Mouse (Mus musculus) liver, embryonic 11.5 days (tissue): ENCODE results near the gene Usp54. TPM values are rescaled to one million over a fixed set of nuclear protein-coding genes. Genes with fewer than 3 reads are reported as not detected.
A peak's percentile ranks its signal among the peaks of the same experiment; 100 is the strongest.

ENCODE experiments used
- ATAC-seq: fragments of 200-750 bp; cut with Nextera tagmentation; replicated peaks from 2 replicates; pipeline ENCODE4 v1.8.0; 2017; ENCODE audit warnings: moderate number of reproducible peaks, mild to moderate bottlenecking, moderate TSS enrichment, moderate library complexity; ENCODE audit not compliant: low FRiP score
- DNase-seq: peaks from one replicate; pipeline ENCODE4 v3.0.0-alpha.2; 2017; ENCODE audit warnings: low spot score
- H3K27ac ChIP-seq: fragments of 300-500 bp; sonication (generic); 2 replicates; pipeline ENCODE4 v1.5.1; 2014; ENCODE audit warnings: mild to moderate bottlenecking, low read depth, low read length, control low read depth
- H3K27me3 ChIP-seq: fragments of 300-500 bp; sonication (generic); replicated peaks from 2 replicates; pipeline ENCODE4 v1.6.1; 2014; ENCODE audit warnings: low read length, mixed read lengths; ENCODE audit not compliant: control insufficient read depth, insufficient read depth
- H3K36me3 ChIP-seq: fragments of 300-500 bp; sonication (generic); 2 replicates; pipeline ENCODE4 v1.6.1; 2014; ENCODE audit warnings: mild to moderate bottlenecking, low read length, moderate library complexity, mixed read lengths; ENCODE audit not compliant: control insufficient read depth, insufficient read depth
- H3K4me1 ChIP-seq: fragments of 300-500 bp; sonication (generic); replicated peaks from 2 replicates; pipeline ENCODE4 v1.6.1; 2014; ENCODE audit warnings: low read length, mixed read lengths; ENCODE audit not compliant: control insufficient read depth, insufficient read depth
- H3K4me2 ChIP-seq: fragments of 300-500 bp; sonication (generic); 2 replicates; pipeline ENCODE4 v1.6.1; 2014; ENCODE audit warnings: mild to moderate bottlenecking, control low read depth, moderate library complexity
- H3K4me3 ChIP-seq: fragments of 300-500 bp; sonication (generic); 2 replicates; pipeline ENCODE4 v1.5.1; 2014; ENCODE audit warnings: low read depth, low read length, control low read depth
- H3K9ac ChIP-seq: fragments of 300-500 bp; sonication (generic); 2 replicates; pipeline ENCODE4 v1.6.1; 2014; ENCODE audit warnings: low read depth, low read length, control low read depth
- H3K9me3 ChIP-seq: fragments of 300-500 bp; sonication (generic); 2 replicates; pipeline ENCODE4 v1.6.1; 2016; ENCODE audit warnings: low read length, inconsistent platforms, mixed read lengths; ENCODE audit not compliant: control insufficient read depth
- WGBS: fragments of 180-500 bp; shearing (Covaris S2); extraction: QIAGEN DNeasy Blood & Tissue Kit; methylation state at CpG from one replicate; pipeline ENCODE4 v1.1.7; 2014; 5-methylcytosine and 5-hydroxymethylcytosine counted together
- polyA plus RNA-seq: library from polyadenylated mRNA; unstranded; fragments of >200 nt; fragmentation: Nextera tagmentation; extraction: Ambion mirVana; gene quantifications from 2 replicates; pipeline ENCODE4 v1.2.1, GENCODE M21; 2014

Usp54 gene
- polyA plus RNA-seq, 1 experiment from 2014 or later = 6.0 TPM

DNA sequence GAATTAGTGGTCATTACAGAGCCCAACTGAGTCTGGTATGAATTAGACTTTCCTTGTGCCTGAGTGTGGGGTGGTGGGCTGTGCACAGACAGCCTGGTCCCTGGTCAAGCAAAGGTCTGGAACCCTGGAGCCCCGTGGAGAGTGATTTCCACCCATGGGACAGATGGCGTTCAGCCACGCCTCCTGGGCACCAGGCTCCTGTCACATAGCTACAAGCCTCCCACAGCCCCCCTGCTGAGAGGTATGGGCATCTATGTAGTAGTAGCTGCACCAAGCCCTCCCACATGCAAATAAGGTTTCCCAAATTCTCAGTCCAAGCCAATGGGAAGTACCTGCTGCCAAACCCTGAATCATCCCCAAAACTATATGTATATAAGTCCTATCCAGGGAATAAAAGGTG is 13.9 kb downstream of the Usp54 start:
- ATAC-seq = no peak
- Histone ChIP-seq H3K27me3 (no peaks in the 10 kb centered on the region), H3K9me3 (no peaks in the 10 kb centered on the region), H3K4me1 (no peaks in the 10 kb centered on the region), H3K9ac (no peak overlapping the region), H3K36me3 (no peaks in the 10 kb centered on the region), H3K27ac (no peak overlapping the region), H3K4me2 (no peak overlapping the region), H3K4me3 (no peak overlapping the region)
- 83% methylated on average over 3 of the region's 3 CpGs for WGBS
- DNase-seq = no peak

DNA sequence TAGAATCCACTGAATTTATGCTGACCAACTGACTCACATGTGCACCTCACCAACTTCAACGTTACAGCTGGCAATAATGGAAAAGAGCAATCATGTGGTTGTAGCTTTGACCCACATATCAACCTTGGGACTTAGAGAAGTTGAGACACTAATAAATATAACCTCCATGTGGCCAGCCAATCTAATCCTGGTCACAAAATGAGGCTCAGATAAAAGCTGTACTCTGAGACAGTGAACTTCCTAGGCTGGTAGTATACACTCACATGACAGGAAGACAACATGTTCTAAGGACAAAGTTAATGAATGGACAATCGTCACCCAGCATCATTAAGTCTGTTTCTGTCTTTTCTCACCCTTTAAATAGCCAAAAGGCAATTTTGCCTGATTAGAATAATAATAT is 14.4 kb downstream of the Usp54 start:
- H3K4me1 ChIP-seq = no peaks in the 10 kb centered on the region
- no peaks in the 10 kb centered on the region for H3K36me3 ChIP-seq
- no peak overlapping the region for H3K27ac ChIP-seq
- ATAC-seq (no peak), DNase-seq (no peak)
- WGBS = 69% methylated on average over 2 of the region's 2 CpGs
- H3K4me3 ChIP-seq = no peak overlapping the region
- H3K4me2 ChIP-seq = no peak overlapping the region
- H3K9ac ChIP-seq = no peak overlapping the region
- H3K9me3 ChIP-seq = no peaks in the 10 kb centered on the region
- H3K27me3 ChIP-seq = no peaks in the 10 kb centered on the region

DNA sequence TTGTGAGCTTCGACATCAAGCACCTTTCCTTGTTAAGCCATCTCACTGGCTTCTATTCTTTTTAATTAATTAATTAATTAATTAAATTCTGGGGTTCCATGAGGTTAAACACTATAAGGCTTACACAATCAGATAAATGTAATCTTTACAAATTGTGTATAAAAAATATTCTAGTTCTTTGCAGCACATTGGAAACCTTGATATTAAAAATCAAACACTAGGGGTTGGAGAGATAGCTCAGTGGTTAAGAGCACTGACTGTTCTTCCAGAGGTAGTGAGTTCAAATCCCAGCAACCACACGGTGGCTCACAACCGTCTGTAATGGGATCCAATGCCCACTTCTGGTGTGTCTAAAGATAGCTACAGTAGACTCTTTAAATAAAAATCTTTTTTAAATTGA is 18.0 kb downstream of the Usp54 start:
- Histone ChIP-seq H3K4me2 (no peak overlapping the region), H3K9me3 (no peaks in the 10 kb centered on the region), H3K27me3 (no peaks in the 10 kb centered on the region), H3K4me1 (no peaks in the 10 kb centered on the region), H3K4me3 (no peak overlapping the region), H3K27ac (no peak overlapping the region), H3K36me3 (0 out of 2 replicates have a peak, but pooled peaks cover 2% of the 10 kb centered on the region), H3K9ac (no peak overlapping the region)
- DNase-seq = no peak
- ATAC-seq = no peak
- WGBS = 85% methylated on average over 3 of the region's 3 CpGs

DNA sequence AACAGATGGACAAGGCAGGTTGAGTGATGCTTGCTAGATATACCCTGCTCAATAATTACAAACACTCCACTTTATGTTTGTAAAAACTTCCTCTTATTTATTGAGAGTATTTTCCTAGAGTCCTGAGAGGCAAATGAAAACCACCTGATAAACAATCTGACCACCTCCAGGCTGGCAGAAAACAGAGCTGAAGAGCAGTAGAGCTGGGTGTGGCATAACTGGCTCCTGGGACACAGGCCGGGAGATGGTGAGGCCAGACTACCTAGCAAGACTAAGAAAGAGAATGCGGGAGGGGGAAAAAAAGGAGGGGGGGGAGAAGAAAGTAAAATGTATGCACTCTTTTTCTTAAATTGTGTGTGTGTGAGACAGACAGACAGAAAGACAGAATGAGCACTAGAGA is 18.5 kb downstream of the Usp54 start:
- 78% methylated on average over 2 of the region's 2 CpGs for WGBS
- Histone ChIP-seq H3K4me2 (no peak overlapping the region), H3K4me1 (no peaks in the 10 kb centered on the region), H3K9ac (no peak overlapping the region), H3K36me3 (0 out of 2 replicates have a peak, but pooled peaks cover 2% of the 10 kb centered on the region), H3K9me3 (no peaks in the 10 kb centered on the region), H3K27me3 (no peaks in the 10 kb centered on the region), H3K4me3 (no peak overlapping the region), H3K27ac (no peak overlapping the region)
- ATAC-seq (no peak), DNase-seq (no peak)

DNA sequence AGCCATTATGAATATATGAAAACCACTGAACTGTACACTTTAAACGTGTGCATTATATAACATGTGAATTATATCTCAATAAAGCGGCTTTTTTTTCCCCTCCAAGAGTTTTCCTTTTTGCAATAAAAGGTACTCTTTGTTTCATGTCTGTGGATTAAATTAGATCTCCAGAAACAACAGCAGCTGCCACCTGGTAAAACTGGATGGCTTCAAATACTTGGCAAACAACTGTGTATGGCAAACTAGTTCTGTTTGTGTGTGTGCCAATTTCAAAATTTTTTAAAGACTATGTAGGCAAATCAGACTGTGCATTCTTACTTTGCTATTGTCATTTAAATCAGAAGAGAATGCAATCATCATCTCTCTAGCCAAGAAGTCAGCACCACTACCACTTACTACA is 19.0 kb downstream of the Usp54 start:
- Histone ChIP-seq H3K4me1 (no peaks in the 10 kb centered on the region), H3K27me3 (no peaks in the 10 kb centered on the region), H3K4me3 (no peak overlapping the region), H3K9ac (no peak overlapping the region), H3K9me3 (no peaks in the 10 kb centered on the region), H3K36me3 (0 out of 2 replicates have a peak, but pooled peaks cover 2% of the 10 kb centered on the region), H3K4me2 (no peak overlapping the region), H3K27ac (no peak overlapping the region)
- DNase-seq (no peak), ATAC-seq (no peak)
- 82% methylated on average over 2 of the region's 2 CpGs for WGBS

DNA sequence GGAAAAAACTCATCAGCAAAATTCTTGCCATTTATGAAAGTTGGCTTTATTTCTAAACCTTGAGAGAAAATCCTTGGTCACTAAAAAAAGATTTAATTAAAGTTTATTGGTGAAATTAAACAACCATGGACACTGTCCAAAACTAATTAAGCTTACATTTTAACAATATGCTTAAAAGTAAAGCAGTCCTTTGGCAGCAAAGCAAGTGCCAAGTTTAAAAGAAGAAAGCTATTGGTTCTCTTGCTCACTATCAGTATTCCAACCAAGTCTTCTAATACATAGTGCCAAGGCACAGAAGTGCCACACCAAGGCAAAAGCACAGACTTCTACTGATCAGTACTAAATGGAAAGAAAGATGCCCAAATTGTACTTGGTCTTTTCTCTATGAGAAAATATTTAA is 21.7 kb downstream of the Usp54 start:
- Histone ChIP-seq H3K9me3 (no peaks in the 10 kb centered on the region), H3K36me3 (0 out of 2 replicates have a peak, but pooled peaks cover 2% of the 10 kb centered on the region), H3K4me1 (peaks cover 16% of the 10 kb centered on the region), H3K9ac (no peak overlapping the region), H3K27ac (no peak overlapping the region), H3K4me2 (no peak overlapping the region), H3K27me3 (no peaks in the 10 kb centered on the region), H3K4me3 (no peak overlapping the region)
- DNase-seq (no peak), ATAC-seq (no peak)

DNA sequence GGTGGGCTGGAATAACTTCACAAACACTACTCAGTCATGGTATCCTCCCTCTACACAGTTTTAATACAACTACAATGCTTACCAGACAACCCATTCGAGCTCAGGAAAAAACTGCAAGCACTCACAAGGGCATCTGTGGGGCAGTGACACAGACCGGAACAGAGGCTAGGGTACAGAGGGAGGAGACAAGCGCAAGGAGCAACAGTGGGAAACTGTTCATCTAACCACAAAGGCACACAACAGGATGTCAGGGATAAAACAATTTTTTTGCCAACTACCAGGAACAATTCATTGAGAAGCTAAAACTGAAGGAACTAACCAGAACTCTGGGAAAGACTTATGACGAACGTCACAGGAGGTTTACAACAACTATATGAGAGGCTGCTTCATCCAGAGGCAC is 22.7 kb downstream of the Usp54 start:
- H3K9ac ChIP-seq = no peak overlapping the region
- ATAC-seq (no peak), DNase-seq (no peak)
- peak overlapping the region; percentile 16; the same call in 1 of the 2 replicates for H3K4me2 ChIP-seq
- no peaks in the 10 kb centered on the region for H3K9me3 ChIP-seq
- peaks cover 16% of the 10 kb centered on the region for H3K4me1 ChIP-seq
- 0 out of 2 replicates have a peak, but pooled peaks cover 2% of the 10 kb centered on the region for H3K36me3 ChIP-seq
- whole genome bisulfite sequencing = 55% methylated on average over 5 of the region's 5 CpGs
- H3K4me3 ChIP-seq = no peak overlapping the region
- H3K27me3 ChIP-seq = no peaks in the 10 kb centered on the region
- H3K27ac ChIP-seq = no peak overlapping the region; the same call in 1 of the 2 replicates

DNA sequence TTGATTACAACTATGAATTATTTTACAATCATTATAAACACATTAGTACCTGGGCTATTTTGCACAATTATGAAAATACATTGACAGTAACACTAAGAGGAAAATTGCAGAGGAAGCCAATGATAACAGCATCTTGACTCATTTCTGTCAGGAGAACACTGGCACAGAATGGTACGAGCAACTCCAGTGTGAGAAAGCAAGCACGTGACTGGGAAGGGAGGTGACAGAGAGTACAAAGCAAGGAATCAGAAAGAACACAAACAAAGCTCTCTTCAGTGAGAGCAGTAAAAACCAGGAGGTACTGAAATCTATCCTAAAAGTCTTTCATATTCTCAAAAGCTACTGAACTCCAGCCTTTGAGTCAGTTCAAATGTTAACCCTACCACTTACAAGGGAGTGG is 24.4 kb downstream of the Usp54 start:
- Histone ChIP-seq H3K4me3 (no peak overlapping the region), H3K4me1 (peaks cover 16% of the 10 kb centered on the region), H3K9me3 (no peaks in the 10 kb centered on the region), H3K27me3 (no peaks in the 10 kb centered on the region), H3K27ac (no peak overlapping the region), H3K36me3 (0 out of 2 replicates have a peak, but pooled peaks cover 2% of the 10 kb centered on the region), H3K4me2 (no peak overlapping the region), H3K9ac (no peak overlapping the region)
- 44% methylated on average over 2 of the region's 2 CpGs for WGBS
- ATAC-seq (no peak), DNase-seq (no peak)

DNA sequence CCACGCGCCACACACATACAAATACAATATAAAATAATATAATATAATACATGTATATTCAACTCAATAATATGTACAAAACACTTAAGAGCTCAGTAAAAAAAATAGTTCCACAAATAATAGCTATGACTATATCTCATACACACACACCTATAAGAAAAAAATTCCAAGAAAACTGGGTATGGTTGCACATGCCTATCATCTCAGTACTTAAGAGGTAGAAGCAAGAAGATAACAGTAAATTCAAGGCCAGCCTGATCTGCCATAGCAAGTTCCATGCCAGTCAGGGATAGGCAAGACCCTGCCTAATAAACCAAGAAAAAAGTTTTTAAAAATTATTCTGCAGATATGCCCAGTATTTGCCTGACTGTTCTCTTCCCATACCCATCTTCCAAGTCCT is 25.8 kb downstream of the Usp54 start:
- peaks cover 16% of the 10 kb centered on the region for H3K4me1 ChIP-seq
- peak; percentile 45; the same call in 1 of the 2 replicates for ATAC-seq
- 96% methylated on average over 2 of the region's 2 CpGs for WGBS
- H3K9ac ChIP-seq = no peak overlapping the region
- H3K4me3 ChIP-seq = no peak overlapping the region
- no peak overlapping the region for H3K27ac ChIP-seq
- H3K27me3 ChIP-seq = no peaks in the 10 kb centered on the region
- no peaks in the 10 kb centered on the region for H3K9me3 ChIP-seq
- H3K4me2 ChIP-seq = no peak overlapping the region
- DNase-seq = no peak
- no peaks in the 10 kb centered on the region for H3K36me3 ChIP-seq
